Comparison of ENCODE assay signal across 21 mouse cellular contexts in genomic region chr10:97722709-97723108, GRCm38 (mm10). TPM values are rescaled to one million over a fixed set of nuclear protein-coding genes. Genes with fewer than 3 reads are reported as not detected.
DNase-seq lines count a peak whose midpoint lies in the region; ATAC-seq lines count a peak whose summit lies in the region.
"Had no signal": no experiment of that assay in that cellular context is flagged by ENCODE, and none has a peak within 500 bp of the region (broad histone marks: within the 10 kb centered on the region; RNA-seq: fewer than 3 reads in every experiment).

No protein-coding gene starts in this region.

- no peak overlapping the region for H3K4me2 ChIP-seq in midbrain, embryonic 11.5 days

- no peak overlapping the region for H3K9ac ChIP-seq in midbrain, embryonic 11.5 days (ENCODE audit: low read length)

- no peak overlapping the region for H3K27ac ChIP-seq in midbrain, embryonic 11.5 days (ENCODE audit: low read depth, low read length)
- H3K27ac ChIP-seq in midbrain, embryonic 10.5 days (replicated peaks): no peak overlapping the region

- no peak for DNase-seq in frontal cortex, postnatal 14 days (ENCODE audit: low spot score in 2 of 2)
- peak; percentile 60 for DNase-seq in midbrain, embryonic 11.5 days (ENCODE audit: low spot score, missing footprints)
- DNase-seq in midbrain, embryonic 10.5 days (ENCODE audit: low spot score): no peak
- DNase-seq: adrenal gland, adult 2 months; adrenal gland, adult 8-10 months; adrenal gland, postnatal 10 days; adrenal gland, postnatal 14 days; adrenal gland, postnatal 25 days; adrenal gland, postnatal 36 days; B cell, adult 2 months; cerebellum, adult 11 months; cerebellum, adult 11-12 months; cerebellum, adult 18-20 months had no signal

- ATAC-seq in frontal cortex, adult (ENCODE audit: low TSS enrichment): peak; percentile 50; the same call in 1 of the 2 replicates
- no peak for ATAC-seq in midbrain, embryonic 11.5 days (ENCODE audit: low FRiP score)
- ATAC-seq: activated CD4-positive, CD25-positive, alpha-beta regulatory T cell, adult 4 months; CD4-positive, CD25-positive, alpha-beta regulatory T cell, adult 4 months; Patski had no signal

- 94% methylated on average over 9 of the region's 9 CpGs for WGBS in midbrain, embryonic 11.5 days
- 93% methylated on average over 9 of the region's 9 CpGs for WGBS in midbrain, embryonic 10.5 days

- H3K4me3 ChIP-seq in midbrain, embryonic 11.5 days (ENCODE audit: low read depth, low read length): no peak overlapping the region
- H3K4me3 ChIP-seq in midbrain, embryonic 10.5 days: no peak overlapping the region

- no peaks in the 10 kb centered on the region for H3K4me1 ChIP-seq in midbrain, embryonic 11.5 days (ENCODE audit: control insufficient read depth, insufficient read depth, low read length)
- H3K4me1 ChIP-seq in midbrain, embryonic 10.5 days: no peaks in the 10 kb centered on the region

- no peaks in the 10 kb centered on the region for H3K36me3 ChIP-seq in midbrain, embryonic 11.5 days (ENCODE audit: control insufficient read depth, insufficient read depth, low read length)
- H3K36me3 ChIP-seq in midbrain, embryonic 10.5 days: no peaks in the 10 kb centered on the region
- H3K36me3 ChIP-seq: G1E had no signal

- no peaks in the 10 kb centered on the region for H3K27me3 ChIP-seq in midbrain, embryonic 11.5 days (ENCODE audit: control insufficient read depth, insufficient read depth, low read length)
- H3K27me3 ChIP-seq in midbrain, embryonic 10.5 days (ENCODE audit: low read depth, poor library complexity, severe bottlenecking): no peaks in the 10 kb centered on the region
- H3K27me3 ChIP-seq: CH12.LX had no signal

- no peaks in the 10 kb centered on the region for H3K9me3 ChIP-seq in midbrain, embryonic 11.5 days (ENCODE audit: control insufficient read depth, low read length)
- H3K9me3 ChIP-seq in midbrain, embryonic 10.5 days (replicated peaks): no peaks in the 10 kb centered on the region

RNA-seq across cellular contexts. Expression of gene C030005K15Rik, which starts 3.8 kb away (rescaled TPM):
- not detected in 2 replicates for polyA plus RNA-seq in midbrain, embryonic 11.5 days (2014; fragmentation: Nextera tagmentation; extraction: Ambion mirVana)
- not detected in 2 replicates for polyA plus RNA-seq in midbrain, embryonic 10.5 days (2016; fragmentation: Nextera tagmentation; extraction: Ambion mirVana)
- polyA plus RNA-seq: activated CD4-positive, CD25-positive, alpha-beta regulatory T cell, adult 4 months; adrenal gland, adult 2 months; brain, embryonic 14.5 days; C2C12; CD4-positive, CD25-positive, alpha-beta regulatory T cell, adult 4 months; G1E; Patski had no signal

RNA-seq across cellular contexts. Expression of gene Ccer1, which starts 29.9 kb away (rescaled TPM):
- not detected in 2 replicates for polyA plus RNA-seq in midbrain, embryonic 11.5 days (2014; fragmentation: Nextera tagmentation; extraction: Ambion mirVana)
- polyA plus RNA-seq in midbrain, embryonic 10.5 days (2016; fragmentation: Nextera tagmentation; extraction: Ambion mirVana): not detected in 2 replicates
- polyA plus RNA-seq: adrenal gland, adult 2 months; brain, embryonic 14.5 days; C2C12; CD4-positive, CD25-positive, alpha-beta regulatory T cell, adult 4 months; G1E; Patski had no signal
